Mouse (Mus musculus): ENCODE measurements around the gene Masp1. TPM values are rescaled to one million over a fixed set of nuclear protein-coding genes. Genes with fewer than 3 reads are reported as not detected.

Masp1 gene
- total and polyA plus RNA-seq, 2 experiments, result 61.3 to 71.1 TPM

DNA sequence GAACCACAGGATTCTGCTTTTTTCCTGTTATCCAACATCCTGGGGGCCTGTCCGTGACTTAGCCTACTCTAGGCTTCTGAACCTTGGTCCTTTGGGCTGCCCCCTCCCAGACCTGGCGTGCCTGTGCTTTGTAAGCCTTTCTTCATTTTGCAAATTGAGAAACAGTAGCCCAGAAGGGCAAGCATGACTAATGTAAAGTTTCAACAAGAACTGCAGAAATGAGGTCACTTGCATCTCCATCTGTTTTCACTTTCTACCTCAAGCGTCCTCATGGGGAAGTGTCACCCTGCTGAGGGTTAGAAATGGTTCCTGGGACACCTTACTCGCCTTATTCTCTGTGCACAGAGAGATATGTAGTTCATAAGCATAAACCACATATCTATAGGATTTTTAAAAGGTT is 27.8 kb downstream of the Masp1 start:
- no peak for DNase-seq (ENCODE audit: extremely low read depth, low read depth, low spot score)
- Histone ChIP-seq H3K9ac (ENCODE audit: low read depth, low read length) (no peak overlapping the region), H3K27ac (replicated peaks; ENCODE audit: insufficient read depth, low read depth, low read length) (no peak overlapping the region), H3K79me2 (ENCODE audit: control insufficient read depth, insufficient read depth, low read length) (no peaks in the 10 kb centered on the region), H3K4me3 (ENCODE audit: insufficient read depth, low read depth, low read length) (no peak overlapping the region), H3K4me1 (ENCODE audit: control insufficient read depth, insufficient read depth, low read length) (peaks cover 14% of the 10 kb centered on the region), H3K36me3 (ENCODE audit: control insufficient read depth, insufficient read depth, low read length) (peaks cover 54% of the 10 kb centered on the region), H3K27me3 (ENCODE audit: control insufficient read depth, insufficient read depth, low read length) (no peaks in the 10 kb centered on the region)
- 93% methylated on average over 4 of the region's 4 CpGs for WGBS
- TF ChIP-seq CTCF (IDR thresholded peaks at IDR 0.05; ENCODE audit: low read depth, low read length) (no peak), POLR2A (IDR thresholded peaks at IDR 0.05; ENCODE audit: extremely low read depth, insufficient read depth, low read length) (no peak)

DNA sequence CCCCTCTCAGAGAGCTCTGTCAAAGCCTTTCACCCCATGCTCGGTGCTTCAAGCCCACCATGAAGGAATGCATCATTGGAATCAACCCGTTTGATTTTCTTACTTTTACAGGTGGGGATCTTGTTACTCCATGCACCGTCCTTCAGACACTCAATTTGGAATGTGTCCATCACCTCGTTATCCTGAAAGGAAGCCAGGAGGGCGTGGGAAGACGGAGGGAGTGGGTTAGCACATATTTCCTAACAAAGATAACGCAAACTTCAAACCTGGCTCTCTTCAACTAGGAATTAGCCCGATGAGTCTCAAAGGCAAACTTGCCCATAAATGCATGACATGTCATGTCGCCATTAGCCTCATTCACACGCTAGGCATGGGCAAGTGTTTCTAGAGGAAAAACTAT is 37.3 kb downstream of the Masp1 start:
- H3K9ac ChIP-seq (ENCODE audit: low read depth, low read length), result no peak overlapping the region
- no peaks in the 10 kb centered on the region for H3K4me1 ChIP-seq (ENCODE audit: control insufficient read depth, insufficient read depth, low read length)
- no peak overlapping the region for H3K4me3 ChIP-seq (ENCODE audit: insufficient read depth, low read depth, low read length)
- WGBS, result 86% methylated on average over 10 of the region's 10 CpGs
- no peaks in the 10 kb centered on the region for H3K79me2 ChIP-seq (ENCODE audit: control insufficient read depth, insufficient read depth, low read length)
- no peak overlapping the region for H3K27ac ChIP-seq (replicated peaks; ENCODE audit: insufficient read depth, low read depth, low read length)
- peaks cover 58% of the 10 kb centered on the region for H3K36me3 ChIP-seq (ENCODE audit: control insufficient read depth, insufficient read depth, low read length)
- TF ChIP-seq CTCF (IDR thresholded peaks at IDR 0.05; ENCODE audit: low read depth, low read length) (no peak), POLR2A (IDR thresholded peaks at IDR 0.05; ENCODE audit: extremely low read depth, insufficient read depth, low read length) (no peak)
- no peaks in the 10 kb centered on the region for H3K27me3 ChIP-seq (ENCODE audit: control insufficient read depth, insufficient read depth, low read length)
- no peak for DNase-seq (ENCODE audit: extremely low read depth, low read depth, low spot score)

DNA sequence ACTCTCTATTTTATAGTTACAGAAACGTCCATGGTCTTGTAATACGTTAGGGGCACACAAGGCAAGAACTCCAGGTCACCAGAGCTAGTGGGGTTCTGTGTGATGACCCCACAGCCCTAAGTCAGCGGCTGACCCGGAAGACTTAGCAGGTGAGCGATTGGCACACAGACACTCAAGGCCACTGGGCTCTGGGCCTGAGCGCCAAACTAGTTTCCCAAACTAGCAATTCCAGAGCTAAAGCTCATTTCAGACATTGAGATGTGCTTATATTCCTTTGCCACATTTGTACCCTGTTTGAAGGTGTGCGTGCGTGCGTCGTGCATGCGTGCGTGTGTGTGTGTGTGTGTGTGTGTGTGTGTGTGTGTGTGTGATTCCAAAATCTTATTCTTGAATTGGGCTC is 37.8 kb downstream of the Masp1 start:
- no peaks in the 10 kb centered on the region for H3K4me1 ChIP-seq (ENCODE audit: control insufficient read depth, insufficient read depth, low read length)
- H3K36me3 ChIP-seq (ENCODE audit: control insufficient read depth, insufficient read depth, low read length), result peaks cover 59% of the 10 kb centered on the region
- no peaks in the 10 kb centered on the region for H3K27me3 ChIP-seq (ENCODE audit: control insufficient read depth, insufficient read depth, low read length)
- no peak for DNase-seq (ENCODE audit: extremely low read depth, low read depth, low spot score)
- H3K79me2 ChIP-seq (ENCODE audit: control insufficient read depth, insufficient read depth, low read length), result no peaks in the 10 kb centered on the region
- TF ChIP-seq CTCF (IDR thresholded peaks at IDR 0.05; ENCODE audit: low read depth, low read length), result no peak
- no peak overlapping the region for H3K27ac ChIP-seq (replicated peaks; ENCODE audit: insufficient read depth, low read depth, low read length)
- WGBS, result 88% methylated on average over 12 of the region's 12 CpGs
- H3K9ac ChIP-seq (ENCODE audit: low read depth, low read length), result no peak overlapping the region
- H3K4me3 ChIP-seq (ENCODE audit: insufficient read depth, low read depth, low read length), result no peak overlapping the region

DNA sequence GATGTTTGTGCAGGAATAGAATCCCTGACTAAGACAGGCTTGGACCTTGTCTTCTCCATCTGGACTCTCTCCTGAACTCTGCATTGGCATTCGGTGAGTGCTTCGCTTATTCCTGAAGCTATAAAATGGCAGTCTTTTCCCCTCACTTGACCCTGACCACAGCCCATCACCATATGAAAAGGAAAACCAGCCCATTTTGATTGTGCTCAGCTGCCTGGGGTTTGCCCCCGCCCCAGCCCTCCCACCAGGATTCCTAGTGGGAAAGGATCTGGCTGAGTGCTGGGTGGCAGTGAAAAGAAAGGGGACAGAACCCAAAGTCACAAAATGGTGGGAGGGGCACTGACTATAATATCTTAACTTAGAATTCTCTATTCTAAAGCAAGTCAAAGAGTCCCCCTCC is 38.4 kb downstream of the Masp1 start:
- no peaks in the 10 kb centered on the region for H3K27me3 ChIP-seq (ENCODE audit: control insufficient read depth, insufficient read depth, low read length)
- H3K9ac ChIP-seq (ENCODE audit: low read depth, low read length), result no peak overlapping the region
- no peak for DNase-seq (ENCODE audit: extremely low read depth, low read depth, low spot score)
- WGBS, result 96% methylated on average over 3 of the region's 3 CpGs
- no peaks in the 10 kb centered on the region for H3K79me2 ChIP-seq (ENCODE audit: control insufficient read depth, insufficient read depth, low read length)
- H3K4me1 ChIP-seq (ENCODE audit: control insufficient read depth, insufficient read depth, low read length), result no peaks in the 10 kb centered on the region
- no peak overlapping the region for H3K27ac ChIP-seq (replicated peaks; ENCODE audit: insufficient read depth, low read depth, low read length)
- TF ChIP-seq CTCF (IDR thresholded peaks at IDR 0.05; ENCODE audit: low read depth, low read length) (no peak), POLR2A (IDR thresholded peaks at IDR 0.05; ENCODE audit: extremely low read depth, insufficient read depth, low read length) (no peak)
- H3K4me3 ChIP-seq (ENCODE audit: insufficient read depth, low read depth, low read length), result no peak overlapping the region
- H3K36me3 ChIP-seq (ENCODE audit: control insufficient read depth, insufficient read depth, low read length), result peaks cover 58% of the 10 kb centered on the region

DNA sequence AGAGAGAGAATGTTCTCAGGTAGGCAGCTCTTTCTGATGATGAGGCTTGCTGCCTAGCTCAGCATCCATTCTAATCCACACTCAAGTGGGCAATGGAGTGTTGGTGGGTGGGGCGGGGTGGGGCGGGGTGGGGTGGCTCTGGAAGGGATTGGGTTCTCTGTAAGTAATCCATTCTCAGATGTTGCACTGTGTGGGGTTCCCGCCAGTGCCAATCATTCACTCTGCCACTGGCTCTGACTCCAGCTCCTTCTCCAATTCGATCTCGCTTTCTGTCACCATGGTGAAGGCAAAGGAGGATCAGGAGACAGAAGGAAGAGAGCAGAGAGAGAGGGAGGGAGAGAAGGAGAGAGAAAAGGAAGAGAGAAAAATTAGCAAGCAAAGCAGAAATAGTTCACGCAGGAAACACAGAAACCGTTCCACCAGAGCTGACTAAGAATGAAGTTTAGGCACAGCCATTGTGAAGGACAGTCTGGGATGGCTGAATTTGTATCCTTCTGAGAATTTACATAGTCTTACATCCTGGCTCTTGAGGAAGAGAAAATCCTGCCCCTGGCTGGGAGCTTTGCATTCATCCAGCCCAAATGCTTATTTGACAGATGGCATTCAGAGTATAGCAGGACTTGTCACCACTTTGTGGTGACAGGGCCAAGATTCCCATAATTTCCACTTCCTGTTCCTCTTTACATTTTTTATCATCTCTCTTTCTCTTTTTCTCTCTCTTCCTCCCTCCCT is 40.6 kb downstream of the Masp1 start:
- no peak overlapping the region for H3K27ac ChIP-seq (replicated peaks; ENCODE audit: insufficient read depth, low read depth, low read length)
- H3K27me3 ChIP-seq (ENCODE audit: control insufficient read depth, insufficient read depth, low read length), result no peaks in the 10 kb centered on the region
- WGBS, result 95% methylated on average over 7 of the region's 7 CpGs
- no peak for DNase-seq (ENCODE audit: extremely low read depth, low read depth, low spot score)
- peaks cover 61% of the 10 kb centered on the region for H3K36me3 ChIP-seq (ENCODE audit: control insufficient read depth, insufficient read depth, low read length)
- no peak overlapping the region for H3K9ac ChIP-seq (ENCODE audit: low read depth, low read length)
- H3K79me2 ChIP-seq (ENCODE audit: control insufficient read depth, insufficient read depth, low read length), result no peaks in the 10 kb centered on the region
- no peaks in the 10 kb centered on the region for H3K4me1 ChIP-seq (ENCODE audit: control insufficient read depth, insufficient read depth, low read length)
- TF ChIP-seq POLR2A (IDR thresholded peaks at IDR 0.05; ENCODE audit: extremely low read depth, insufficient read depth, low read length) (no peak), CTCF (IDR thresholded peaks at IDR 0.05; ENCODE audit: low read depth, low read length) (no peak)
- no peak overlapping the region for H3K4me3 ChIP-seq (ENCODE audit: insufficient read depth, low read depth, low read length)

DNA sequence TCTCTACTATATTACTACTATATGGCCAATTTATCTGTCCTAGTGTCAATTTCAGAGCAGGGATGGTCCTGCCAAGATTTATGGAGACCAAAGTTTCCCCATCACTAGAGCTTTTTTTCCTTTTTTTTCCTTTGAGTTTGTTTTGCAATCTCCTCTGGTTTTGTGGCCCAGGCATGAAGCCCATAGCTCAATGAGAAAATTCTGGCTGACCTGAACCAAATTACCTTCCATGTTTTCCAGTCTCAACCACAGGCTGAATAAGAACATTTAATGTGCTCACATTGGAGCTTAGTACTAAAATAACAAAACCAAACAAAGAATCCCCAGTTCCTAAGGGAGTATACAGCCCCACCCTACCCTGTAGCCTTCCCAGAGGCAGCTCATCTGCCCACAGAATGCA is 44.0 kb downstream of the Masp1 start:
- Histone ChIP-seq H3K27ac (replicated peaks; ENCODE audit: insufficient read depth, low read depth, low read length) (no peak overlapping the region), H3K36me3 (ENCODE audit: control insufficient read depth, insufficient read depth, low read length) (peaks cover 69% of the 10 kb centered on the region), H3K4me3 (ENCODE audit: insufficient read depth, low read depth, low read length) (no peak overlapping the region), H3K27me3 (ENCODE audit: control insufficient read depth, insufficient read depth, low read length) (no peaks in the 10 kb centered on the region), H3K79me2 (ENCODE audit: control insufficient read depth, insufficient read depth, low read length) (no peaks in the 10 kb centered on the region), H3K9ac (ENCODE audit: low read depth, low read length) (no peak overlapping the region), H3K4me1 (ENCODE audit: control insufficient read depth, insufficient read depth, low read length) (no peaks in the 10 kb centered on the region)
- TF ChIP-seq CTCF (IDR thresholded peaks at IDR 0.05; ENCODE audit: low read depth, low read length) (no peak), POLR2A (IDR thresholded peaks at IDR 0.05; ENCODE audit: extremely low read depth, insufficient read depth, low read length) (no peak)
- peak; percentile 32 for DNase-seq (ENCODE audit: extremely low read depth, low read depth, low spot score)

Data from liver, adult 2 months (tissue).